Mouse (Mus musculus): Measurements from ENCODE around the gene Prnd.

- TF ChIP-seq CTCF (IDR thresholded peaks at IDR 0.05; ENCODE audit: extremely low read depth, insufficient read length, insufficient replicate concordance, low read depth, low read length), result no peak
- no peak for TF ChIP-seq POLR2A (IDR thresholded peaks at IDR 0.05; ENCODE audit: low read depth, low read length)
Observed at GRCm38 (mm10) chr2:131961671-131962070, 11.0 kb downstream of the Prnd start.

Data from small intestine, adult 2 months (tissue).